Mouse (Mus musculus) embryonic facial prominence, embryonic 11.5 days (tissue): Measurements from ENCODE around the gene Endov. TPM values are rescaled to one million over a fixed set of nuclear protein-coding genes. Genes with fewer than 3 reads are reported as not detected.
A peak's percentile ranks its signal among the peaks of the same experiment; 100 is the strongest.

Source experiments
- ATAC-seq: fragments of 200-750 bp; cut with Nextera tagmentation; replicated peaks from 2 replicates; pipeline ENCODE4 v1.8.0; 2017; ENCODE audit warnings: low read depth; ENCODE audit not compliant: insufficient number of reproducible peaks, low FRiP score, low TSS enrichment
- DNase-seq: peaks from one replicate; pipeline ENCODE4 v3.0.0-alpha.2; 2015; ENCODE audit warnings: low spot score
- H3K27ac ChIP-seq: fragments of 300-500 bp; sonication (generic); replicated peaks from 2 replicates; pipeline ENCODE4 v1.5.1; 2014; ENCODE audit warnings: mild to moderate bottlenecking, low read depth, low read length, control low read depth
- H3K27me3 ChIP-seq: fragments of 300-500 bp; sonication (generic); 2 replicates; pipeline ENCODE4 v1.6.1; 2014; ENCODE audit warnings: mild to moderate bottlenecking, low read length, moderate library complexity, mixed read lengths; ENCODE audit not compliant: control insufficient read depth, insufficient read depth
- H3K36me3 ChIP-seq: fragments of 300-500 bp; sonication (generic); replicated peaks from 2 replicates; pipeline ENCODE4 v1.6.1; 2014; ENCODE audit warnings: low read depth, mild to moderate bottlenecking, low read length, moderate library complexity, mixed read lengths; ENCODE audit not compliant: control insufficient read depth, insufficient read depth
- H3K4me1 ChIP-seq: fragments of 300-500 bp; sonication (generic); 2 replicates; pipeline ENCODE4 v1.6.1; 2014; ENCODE audit warnings: low read length, mixed read lengths; ENCODE audit not compliant: control insufficient read depth, insufficient read depth
- H3K4me2 ChIP-seq: fragments of 300-500 bp; sonication (generic); 2 replicates; pipeline ENCODE4 v1.6.1; 2014; ENCODE audit warnings: low read depth, mild to moderate bottlenecking, control low read depth, low read length, moderate library complexity
- H3K4me3 ChIP-seq: fragments of 300-500 bp; sonication (generic); 2 replicates; pipeline ENCODE4 v1.5.1; 2014; ENCODE audit warnings: low read depth, low read length, control low read depth
- H3K9ac ChIP-seq: fragments of 300-500 bp; sonication (generic); replicated peaks from 2 replicates; pipeline ENCODE4 v1.6.1; 2014; ENCODE audit warnings: mild to moderate bottlenecking, control low read depth, low read length
- H3K9me3 ChIP-seq: fragments of 300-500 bp; sonication (generic); replicated peaks from 2 replicates; pipeline ENCODE4 v1.6.1; 2016; ENCODE audit warnings: mild to moderate bottlenecking, low read length, inconsistent platforms, mixed read lengths; ENCODE audit not compliant: control insufficient read depth
- WGBS: fragments of 180-500 bp; shearing (Covaris S2); extraction: QIAGEN DNeasy Blood & Tissue Kit; methylation state at CpG from one replicate; pipeline ENCODE4 v1.1.7; 2014; 5-methylcytosine and 5-hydroxymethylcytosine counted together
- polyA plus RNA-seq: library from polyadenylated mRNA; unstranded; fragments of >200 nt; fragmentation: Nextera tagmentation; extraction: Ambion mirVana; gene quantifications from 2 replicates; pipeline ENCODE4 v1.2.1, GENCODE M21; 2014

Gene Endov
- polyA plus RNA-seq, result 12.4 and 12.7 TPM in 2 replicates

- Histone ChIP-seq H3K36me3 (no peaks in the 10 kb centered on the region), H3K4me1 (no peaks in the 10 kb centered on the region), H3K4me2 (peak within 1 kb of the TSS; percentile 66)
Measured at GRCm38 (mm10) chr11:119490861-119491689, at the start of gene Endov. TSS of gene Endov (plus strand) at chr11:119491347.

GRCm38 (mm10) chr11:119442199-119442598 is 48.9 kb upstream of the Endov start:
- Histone ChIP-seq H3K4me2 (no peak overlapping the region), H3K27ac (no peak overlapping the region), H3K9ac (no peak overlapping the region), H3K36me3 (no peaks in the 10 kb centered on the region), H3K9me3 (no peaks in the 10 kb centered on the region), H3K4me3 (no peak overlapping the region), H3K4me1 (no peaks in the 10 kb centered on the region), H3K27me3 (no peaks in the 10 kb centered on the region)
- ATAC-seq, result no peak
- 91% methylated on average over 8 of the region's 8 CpGs for WGBS
- no peak for DNase-seq

More at GRCm38 (mm10) chr11:119490861-119491689, at the start of gene Endov:
- Histone ChIP-seq H3K9ac (peak within 1 kb of the TSS; percentile 93), H3K27ac (peak within 1 kb of the TSS; percentile 84), H3K27me3 (no peaks in the 10 kb centered on the region), H3K9me3 (no peaks in the 10 kb centered on the region), H3K4me3 (peak within 1 kb of the TSS; percentile 84)
- under 1% methylated on average over 66 of the region's 66 CpGs for WGBS
- DNase-seq, result peak; percentile 99
- ATAC-seq, result peak; percentile 92

GRCm38 (mm10) chr11:119443442-119443841 is 47.7 kb upstream of the Endov start:
- Histone ChIP-seq H3K9me3 (no peaks in the 10 kb centered on the region), H3K9ac (no peak overlapping the region), H3K4me2 (no peak overlapping the region), H3K27me3 (no peaks in the 10 kb centered on the region), H3K36me3 (no peaks in the 10 kb centered on the region), H3K27ac (no peak overlapping the region), H3K4me3 (no peak overlapping the region), H3K4me1 (no peaks in the 10 kb centered on the region)
- DNase-seq (no peak), ATAC-seq (no peak)
- 90% methylated on average over 9 of the region's 9 CpGs for WGBS

GRCm38 (mm10) chr11:119456097-119456496 is 35.0 kb upstream of the Endov start:
- no peaks in the 10 kb centered on the region for H3K36me3 ChIP-seq
- DNase-seq (no peak), ATAC-seq (no peak)
- H3K27ac ChIP-seq, result no peak overlapping the region
- no peaks in the 10 kb centered on the region for H3K27me3 ChIP-seq
- no peak overlapping the region for H3K4me3 ChIP-seq
- no peak overlapping the region for H3K9ac ChIP-seq
- no peak overlapping the region for H3K4me2 ChIP-seq
- no peaks in the 10 kb centered on the region for H3K4me1 ChIP-seq
- 79% methylated on average over 4 of the region's 4 CpGs for WGBS
- H3K9me3 ChIP-seq, result no peaks in the 10 kb centered on the region

- Histone ChIP-seq H3K27ac (no peak overlapping the region), H3K36me3 (no peaks in the 10 kb centered on the region), H3K4me1 (no peaks in the 10 kb centered on the region), H3K4me2 (no peak overlapping the region), H3K4me3 (no peak overlapping the region), H3K27me3 (no peaks in the 10 kb centered on the region), H3K9ac (no peak overlapping the region), H3K9me3 (no peaks in the 10 kb centered on the region)
- WGBS, result 93% methylated on average over 4 of the region's 4 CpGs
- ATAC-seq (no peak), DNase-seq (no peak)
Measured at GRCm38 (mm10) chr11:119477876-119478275, 13.3 kb upstream of the Endov start.

- DNase-seq (no peak), ATAC-seq (peak; percentile 37)
- Histone ChIP-seq H3K4me2 (peak overlapping the region; percentile 66), H3K4me3 (peak overlapping the region; percentile 84), H3K9me3 (no peaks in the 10 kb centered on the region), H3K4me1 (no peaks in the 10 kb centered on the region), H3K27me3 (no peaks in the 10 kb centered on the region), H3K36me3 (no peaks in the 10 kb centered on the region), H3K27ac (peak overlapping the region; percentile 84), H3K9ac (peak overlapping the region; percentile 93)
- WGBS, result 5% methylated on average over 27 of the region's 27 CpGs
Measured at GRCm38 (mm10) chr11:119491690-119492087, 542 bp downstream of the Endov start.

- no peaks in the 10 kb centered on the region for H3K4me1 ChIP-seq
- no peaks in the 10 kb centered on the region for H3K27me3 ChIP-seq
- no peaks in the 10 kb centered on the region for H3K36me3 ChIP-seq
- DNase-seq (no peak), ATAC-seq (no peak)
- no peak overlapping the region for H3K27ac ChIP-seq
- peak overlapping the region; percentile 84; the same call in 1 of the 2 replicates for H3K4me3 ChIP-seq
- H3K9ac ChIP-seq, result no peak overlapping the region
- no peaks in the 10 kb centered on the region for H3K9me3 ChIP-seq
- 95% methylated on average over 6 of the region's 6 CpGs for WGBS
- H3K4me2 ChIP-seq, result no peak overlapping the region; the same call in 1 of the 2 replicates
Measured at GRCm38 (mm10) chr11:119492830-119493229, 1.7 kb downstream of the Endov start.

- no peak overlapping the region for H3K27ac ChIP-seq
- no peak overlapping the region for H3K9ac ChIP-seq
- ATAC-seq (no peak), DNase-seq (no peak)
- no peaks in the 10 kb centered on the region for H3K27me3 ChIP-seq
- H3K4me3 ChIP-seq, result no peak overlapping the region
- no peaks in the 10 kb centered on the region for H3K36me3 ChIP-seq
- no peaks in the 10 kb centered on the region for H3K9me3 ChIP-seq
- H3K4me1 ChIP-seq, result no peaks in the 10 kb centered on the region
- WGBS, result 65% methylated on average over 4 of the region's 4 CpGs
- H3K4me2 ChIP-seq, result no peak overlapping the region
Measured at GRCm38 (mm10) chr11:119493516-119493915, 2.4 kb downstream of the Endov start.
